Mouse (Mus musculus) limb, embryonic 13.5 days (tissue): ENCODE measurements around the gene Cds1. TPM values are rescaled to one million over a fixed set of nuclear protein-coding genes. Genes with fewer than 3 reads are reported as not detected.

Source experiments
- ATAC-seq: fragments of 200-750 bp; cut with Nextera tagmentation; 2 replicates; pipeline ENCODE4 v1.8.0; 2017; ENCODE audit warnings: low read depth, moderate number of reproducible peaks, moderate TSS enrichment; ENCODE audit not compliant: low FRiP score
- H3K27ac ChIP-seq: fragments of 300-500 bp; sonication (generic); 2 replicates; pipeline ENCODE4 v1.5.1; 2015; ENCODE audit warnings: inconsistent platforms, mild to moderate bottlenecking, moderate library complexity
- H3K27me3 ChIP-seq: fragments of 300-500 bp; sonication (generic); 2 replicates; pipeline ENCODE4 v1.6.1; 2015; ENCODE audit warnings: mild to moderate bottlenecking, inconsistent platforms
- H3K36me3 ChIP-seq: fragments of 300-500 bp; sonication (generic); 2 replicates; pipeline ENCODE4 v1.6.1; 2015; ENCODE audit warnings: inconsistent platforms, mild to moderate bottlenecking, moderate library complexity
- H3K4me1 ChIP-seq: fragments of 300-500 bp; sonication (generic); 2 replicates; pipeline ENCODE4 v1.6.1; 2015; ENCODE audit warnings: inconsistent platforms
- H3K4me2 ChIP-seq: fragments of 300-500 bp; sonication (generic); replicated peaks from 2 replicates; pipeline ENCODE4 v1.6.1; 2015; ENCODE audit warnings: inconsistent platforms, mild to moderate bottlenecking, moderate library complexity
- H3K4me3 ChIP-seq: fragments of 300-500 bp; sonication (generic); 2 replicates; pipeline ENCODE4 v1.5.1; 2015; ENCODE audit warnings: moderate library complexity, mild to moderate bottlenecking, inconsistent platforms
- H3K9ac ChIP-seq: fragments of 300-500 bp; sonication (generic); 2 replicates; pipeline ENCODE4 v1.6.1; 2015; ENCODE audit warnings: mild to moderate bottlenecking, inconsistent platforms
- H3K9me3 ChIP-seq: fragments of 300-500 bp; sonication (generic); 2 replicates; pipeline ENCODE4 v1.6.1; 2016; ENCODE audit warnings: inconsistent platforms
- WGBS: fragments of 180-500 bp; shearing (Covaris S2); methylation state at CpG from one replicate; pipeline ENCODE4 v1.1.7; 2015; 5-methylcytosine and 5-hydroxymethylcytosine counted together
- polyA plus RNA-seq: library from polyadenylated mRNA; unstranded; fragments of >200 nt; fragmentation: Nextera tagmentation; extraction: Ambion mirVana; gene quantifications from 2 replicates; pipeline ENCODE4 v1.2.1, GENCODE M21; 2015

The Cds1 gene
- polyA plus RNA-seq, 1 experiment from 2014 or later = 1.7 TPM

DNA sequence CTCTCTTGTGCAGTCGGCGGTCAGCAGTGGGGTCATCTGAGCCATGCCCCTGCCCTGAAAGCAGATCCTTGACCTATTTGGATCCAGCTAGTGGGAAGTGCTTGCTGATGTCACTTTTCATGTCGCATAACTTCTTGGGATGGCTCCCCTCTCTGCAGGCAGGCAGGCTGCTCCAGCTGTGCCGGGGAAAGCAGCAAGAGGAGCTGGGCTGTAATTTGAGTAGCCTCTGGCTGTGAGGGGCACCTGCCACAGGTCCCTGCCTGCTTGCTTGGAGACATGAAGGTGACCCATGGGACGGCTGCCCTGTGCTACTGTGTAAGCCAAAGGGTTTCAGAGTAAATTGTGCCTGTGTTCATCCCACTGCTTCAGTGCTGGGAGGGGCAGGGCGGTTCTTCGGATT lies 54.9 kb downstream of the Cds1 start:
- peaks cover 84% of the 10 kb centered on the region for H3K27me3 ChIP-seq
- no peaks in the 10 kb centered on the region for H3K9me3 ChIP-seq
- peaks cover 20% of the 10 kb centered on the region for H3K4me1 ChIP-seq
- H3K27ac ChIP-seq = no peak overlapping the region
- WGBS = 10% methylated on average over 7 of the region's 7 CpGs
- H3K4me3 ChIP-seq = no peak overlapping the region
- H3K36me3 ChIP-seq = no peaks in the 10 kb centered on the region
- H3K4me2 ChIP-seq = no peak overlapping the region
- ATAC-seq = no peak
- no peak overlapping the region for H3K9ac ChIP-seq

GRCm38 (mm10) chr5:101821052-101821451 lies 56.1 kb downstream of the Cds1 start:
- no peak overlapping the region for H3K4me2 ChIP-seq
- H3K9me3 ChIP-seq = no peaks in the 10 kb centered on the region
- H3K9ac ChIP-seq = no peak overlapping the region
- no peak overlapping the region for H3K27ac ChIP-seq
- H3K4me1 ChIP-seq = peaks cover 29% of the 10 kb centered on the region
- no peaks in the 10 kb centered on the region for H3K36me3 ChIP-seq
- H3K27me3 ChIP-seq = peaks cover 77% of the 10 kb centered on the region
- H3K4me3 ChIP-seq = no peak overlapping the region
- WGBS = 70% methylated on average over 8 of the region's 8 CpGs
- no peak for ATAC-seq

- no peak for ATAC-seq
- peaks cover 34% of the 10 kb centered on the region for H3K4me1 ChIP-seq
- no peaks in the 10 kb centered on the region for H3K36me3 ChIP-seq
- no peak overlapping the region; the same call in 1 of the 2 replicates for H3K9ac ChIP-seq
- no peak overlapping the region for H3K4me2 ChIP-seq
- WGBS = 61% methylated on average over 17 of the region's 17 CpGs
- H3K27ac ChIP-seq = no peak overlapping the region
- H3K27me3 ChIP-seq = peaks cover 77% of the 10 kb centered on the region
- no peak overlapping the region for H3K4me3 ChIP-seq
- H3K9me3 ChIP-seq = no peaks in the 10 kb centered on the region
These were observed 56.8 kb downstream of the Cds1 start for GRCm38 (mm10) chr5:101821491-101822310.

GRCm38 (mm10) chr5:101822311-101822670 lies 57.4 kb downstream of the Cds1 start:
- Histone ChIP-seq H3K4me3 (no peak overlapping the region), H3K36me3 (no peaks in the 10 kb centered on the region), H3K9me3 (no peaks in the 10 kb centered on the region), H3K4me1 (peaks cover 39% of the 10 kb centered on the region), H3K4me2 (no peak overlapping the region), H3K27me3 (peaks cover 77% of the 10 kb centered on the region), H3K9ac (no peak overlapping the region), H3K27ac (no peak overlapping the region)
- no peak for ATAC-seq
- WGBS = 50% methylated on average over 6 of the region's 6 CpGs

GRCm38 (mm10) chr5:101825111-101825911 lies 60.4 kb downstream of the Cds1 start:
- no peaks in the 10 kb centered on the region for H3K36me3 ChIP-seq
- H3K27ac ChIP-seq = peak overlapping the region; percentile 33; the same call in 1 of the 2 replicates
- no peak overlapping the region for H3K4me3 ChIP-seq
- peak overlapping the region; percentile 34 for H3K4me2 ChIP-seq
- ATAC-seq = no peak
- H3K4me1 ChIP-seq = peaks cover 37% of the 10 kb centered on the region
- peaks cover 67% of the 10 kb centered on the region for H3K27me3 ChIP-seq
- WGBS = 27% methylated on average over 13 of the region's 13 CpGs
- no peaks in the 10 kb centered on the region for H3K9me3 ChIP-seq
- peak overlapping the region; percentile 25; the same call in 1 of the 2 replicates for H3K9ac ChIP-seq

DNA sequence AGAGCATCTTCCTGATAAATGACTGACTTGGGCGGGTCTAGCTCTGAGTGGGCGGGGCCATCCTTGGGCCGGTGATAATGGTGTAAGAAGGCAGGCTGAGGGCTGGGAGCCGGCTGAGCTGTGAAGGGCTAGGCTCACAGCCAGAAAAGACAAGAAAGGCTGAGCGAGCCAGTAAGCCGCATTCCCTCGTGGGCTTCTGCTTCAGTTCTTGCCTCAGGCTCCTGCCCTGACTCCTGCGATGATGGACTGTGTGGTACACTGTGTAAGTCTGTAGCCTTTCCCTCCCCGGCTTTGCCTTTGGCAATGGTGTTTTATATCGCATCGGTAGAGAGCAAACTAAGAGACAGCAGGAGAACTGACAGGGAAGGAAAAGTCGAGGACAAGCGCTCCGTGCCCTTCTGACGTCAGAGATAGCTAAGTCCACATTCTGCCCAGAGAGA lies 61.6 kb downstream of the Cds1 start:
- Histone ChIP-seq H3K4me2 (peak overlapping the region; percentile 48), H3K4me3 (peak overlapping the region; percentile 15; the same call in 1 of the 2 replicates), H3K9me3 (no peaks in the 10 kb centered on the region), H3K9ac (peak overlapping the region; percentile 40; the same call in 1 of the 2 replicates), H3K36me3 (0 out of 2 replicates have a peak, but pooled peaks cover 8% of the 10 kb centered on the region), H3K27ac (no peak overlapping the region), H3K27me3 (peaks cover 55% of the 10 kb centered on the region), H3K4me1 (peaks cover 26% of the 10 kb centered on the region)
- WGBS = 14% methylated on average over 15 of the region's 15 CpGs
- peak; percentile 42 for ATAC-seq

GRCm38 (mm10) chr5:101827477-101827876 lies 62.5 kb downstream of the Cds1 start:
- peaks cover 24% of the 10 kb centered on the region for H3K4me1 ChIP-seq
- ATAC-seq = no peak
- H3K4me2 ChIP-seq = no peak overlapping the region
- peaks cover 45% of the 10 kb centered on the region for H3K27me3 ChIP-seq
- no peak overlapping the region for H3K4me3 ChIP-seq
- no peak overlapping the region for H3K9ac ChIP-seq
- peaks cover 17% of the 10 kb centered on the region; the same call in 1 of the 2 replicates for H3K36me3 ChIP-seq
- H3K9me3 ChIP-seq = no peaks in the 10 kb centered on the region
- WGBS = 35% methylated on average over 12 of the region's 12 CpGs
- H3K27ac ChIP-seq = no peak overlapping the region

GRCm38 (mm10) chr5:101828932-101829331 lies 64.0 kb downstream of the Cds1 start:
- Histone ChIP-seq H3K4me3 (no peak overlapping the region), H3K4me2 (no peak overlapping the region), H3K27me3 (peaks cover 33% of the 10 kb centered on the region), H3K9ac (no peak overlapping the region), H3K4me1 (peaks cover 24% of the 10 kb centered on the region), H3K36me3 (peaks cover 26% of the 10 kb centered on the region), H3K9me3 (no peaks in the 10 kb centered on the region), H3K27ac (no peak overlapping the region)
- ATAC-seq = no peak
- WGBS = 74% methylated on average over 3 of the region's 3 CpGs

DNA sequence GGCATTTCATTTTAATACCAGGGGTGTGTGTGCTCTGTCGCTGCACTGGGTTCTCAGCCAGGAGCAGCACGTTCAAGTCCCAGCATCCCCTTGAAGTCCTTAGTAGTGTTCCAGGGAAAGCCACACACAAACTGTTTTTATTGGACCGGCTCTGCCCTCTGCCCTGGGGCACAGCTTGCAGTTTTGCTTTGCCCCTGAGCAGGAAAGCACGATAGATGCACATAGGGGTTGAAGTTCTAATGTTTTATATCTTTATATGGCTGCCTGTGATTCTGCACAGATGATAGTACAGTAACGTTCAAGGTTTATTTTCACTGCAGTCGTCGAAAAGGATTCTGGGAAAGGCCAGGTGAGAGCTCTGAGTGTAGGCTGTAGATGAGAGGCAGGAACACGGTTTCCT lies 65.2 kb downstream of the Cds1 start:
- H3K9me3 ChIP-seq = no peaks in the 10 kb centered on the region
- no peak overlapping the region for H3K27ac ChIP-seq
- peaks cover 34% of the 10 kb centered on the region for H3K36me3 ChIP-seq
- H3K9ac ChIP-seq = no peak overlapping the region
- WGBS = 67% methylated on average over 8 of the region's 8 CpGs
- peaks cover 29% of the 10 kb centered on the region for H3K27me3 ChIP-seq
- no peak overlapping the region for H3K4me2 ChIP-seq
- ATAC-seq = no peak
- peaks cover 18% of the 10 kb centered on the region for H3K4me1 ChIP-seq
- H3K4me3 ChIP-seq = no peak overlapping the region

DNA sequence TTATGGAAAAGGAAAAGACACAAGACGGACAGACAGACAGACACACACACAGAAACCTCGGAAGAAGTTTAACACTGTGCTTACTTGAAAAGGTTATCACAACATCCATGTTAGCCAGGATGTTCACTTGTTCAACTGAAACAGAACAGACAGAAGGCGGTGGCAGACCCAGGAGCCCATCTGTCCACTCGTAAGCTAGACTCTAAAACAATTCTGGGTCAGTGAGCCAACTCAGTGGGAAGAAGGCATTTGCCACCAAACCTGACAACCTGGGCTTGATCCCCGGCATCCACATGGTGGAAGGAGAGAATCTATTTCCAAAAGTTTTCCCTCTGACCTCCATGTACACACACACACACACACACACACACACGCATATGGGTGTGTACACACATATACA lies 67.1 kb downstream of the Cds1 start:
- 93% methylated on average over 6 of the region's 6 CpGs for WGBS
- Histone ChIP-seq H3K4me3 (no peak overlapping the region), H3K27ac (no peak overlapping the region), H3K9me3 (no peaks in the 10 kb centered on the region), H3K27me3 (peaks cover 14% of the 10 kb centered on the region), H3K36me3 (peaks cover 51% of the 10 kb centered on the region), H3K9ac (no peak overlapping the region), H3K4me1 (peaks cover 4% of the 10 kb centered on the region; the same call in 1 of the 2 replicates), H3K4me2 (no peak overlapping the region)
- ATAC-seq = no peak

DNA sequence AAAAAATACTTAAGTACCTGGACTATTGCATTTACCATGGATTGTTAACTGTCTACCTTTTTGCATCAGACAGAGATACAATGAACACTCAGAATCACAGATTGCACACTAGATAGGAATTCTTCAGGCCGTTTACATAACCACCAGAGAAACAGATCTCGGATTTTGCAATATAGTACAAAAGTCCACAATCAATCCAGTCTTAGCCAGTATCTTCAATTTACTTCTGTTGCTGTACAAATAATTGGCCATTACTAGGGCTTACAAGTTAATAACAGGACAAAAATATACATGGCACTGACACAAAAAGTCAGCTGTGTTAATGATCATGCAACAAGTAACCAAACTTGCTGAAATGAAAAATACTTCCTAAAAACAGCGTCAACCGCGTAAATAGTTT lies 68.1 kb downstream of the Cds1 start:
- WGBS = 92% methylated on average over 5 of the region's 5 CpGs
- peaks cover 5% of the 10 kb centered on the region; the same call in 1 of the 2 replicates for H3K27me3 ChIP-seq
- H3K36me3 ChIP-seq = peaks cover 60% of the 10 kb centered on the region
- H3K9ac ChIP-seq = no peak overlapping the region
- no peak overlapping the region for H3K4me3 ChIP-seq
- H3K4me1 ChIP-seq = no peaks in the 10 kb centered on the region
- ATAC-seq = no peak
- H3K27ac ChIP-seq = no peak overlapping the region
- no peak overlapping the region for H3K4me2 ChIP-seq
- no peaks in the 10 kb centered on the region; the same call in 1 of the 2 replicates for H3K9me3 ChIP-seq

DNA sequence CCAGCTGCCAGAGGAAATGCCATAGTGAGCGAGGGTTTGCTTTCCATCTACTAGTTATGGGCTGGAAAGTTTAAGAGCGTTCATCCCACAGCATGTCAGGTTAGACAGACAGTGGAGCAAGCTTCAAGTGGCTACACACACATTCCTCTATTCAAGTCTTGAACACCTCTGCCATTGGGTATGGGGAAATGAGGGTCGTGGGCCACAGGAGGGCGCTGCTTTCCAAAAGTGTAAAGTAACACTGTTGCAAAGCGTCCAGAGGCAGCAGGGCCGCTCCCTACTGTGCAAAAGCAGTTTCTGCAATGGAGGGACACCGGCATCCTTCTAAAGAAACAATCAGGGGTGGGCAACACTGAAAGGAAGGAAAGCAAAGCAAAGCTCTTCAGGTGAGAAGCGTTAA lies 68.9 kb downstream of the Cds1 start:
- H3K36me3 ChIP-seq = peaks cover 69% of the 10 kb centered on the region
- H3K4me3 ChIP-seq = no peak overlapping the region
- no peak for ATAC-seq
- 74% methylated on average over 8 of the region's 8 CpGs for WGBS
- H3K4me2 ChIP-seq = no peak overlapping the region
- H3K9ac ChIP-seq = no peak overlapping the region
- no peaks in the 10 kb centered on the region for H3K27me3 ChIP-seq
- H3K9me3 ChIP-seq = no peaks in the 10 kb centered on the region; the same call in 1 of the 2 replicates
- H3K27ac ChIP-seq = no peak overlapping the region
- H3K4me1 ChIP-seq = no peaks in the 10 kb centered on the region
